Mouse (Mus musculus) heart, postnatal 0 days (tissue): ENCODE measurements at regions not wholly inside any gene's neighbourhood (a gene's known extent, or its start where the extent isn't known, plus 50 kb on each side); places are given as distances from the start of the nearest gene placed in this dataset.

Experiments used
- ATAC-seq: fragments of 200-750 bp; cut with Nextera tagmentation; 2 replicates; pipeline ENCODE4 v1.8.0; 2017; ENCODE audit warnings: low read depth, moderate number of reproducible peaks, moderate library complexity; ENCODE audit not compliant: insufficient read depth
- DNase-seq: peaks from one replicate; pipeline ENCODE4 v3.0.0-alpha.2; 2016; ENCODE audit warnings: low spot score
- H3K27ac ChIP-seq: fragments of 300-500 bp; sonication (generic); 2 replicates; pipeline ENCODE4 v1.5.1; 2014; ENCODE audit warnings: low read depth, mild to moderate bottlenecking
- H3K27me3 ChIP-seq: fragments of 300-500 bp; sonication (generic); 2 replicates; pipeline ENCODE4 v1.6.1; 2014; ENCODE audit warnings: low read length, mixed read lengths; ENCODE audit not compliant: control insufficient read depth, insufficient read depth
- H3K36me3 ChIP-seq: fragments of 300-500 bp; sonication (generic); replicated peaks from 2 replicates; pipeline ENCODE4 v1.6.1; 2014; ENCODE audit warnings: low read length, mixed read lengths; ENCODE audit not compliant: control insufficient read depth, insufficient read depth
- H3K4me1 ChIP-seq: fragments of 300-500 bp; sonication (generic); 2 replicates; pipeline ENCODE4 v1.6.1; 2014; ENCODE audit warnings: antibody characterized with exemption; ENCODE audit not compliant: control insufficient read depth, insufficient read depth
- H3K4me2 ChIP-seq: fragments of 300-500 bp; sonication (generic); 2 replicates; pipeline ENCODE4 v1.6.1; 2014; ENCODE audit warnings: low read depth, mild to moderate bottlenecking, low read length, moderate library complexity
- H3K4me3 ChIP-seq: fragments of 300-500 bp; sonication (generic); 2 replicates; pipeline ENCODE4 v1.5.1; 2014; ENCODE audit warnings: low read depth, low read length
- H3K9ac ChIP-seq: fragments of 300-500 bp; sonication (generic); replicated peaks from 2 replicates; pipeline ENCODE4 v1.6.1; 2014; ENCODE audit warnings: low read depth, low read length, mixed read lengths
- H3K9me3 ChIP-seq: fragments of 300-500 bp; sonication (generic); replicated peaks from 2 replicates; pipeline ENCODE4 v1.6.1; 2016; ENCODE audit warnings: low read length; ENCODE audit not compliant: control insufficient read depth
- CTCF ChIP-seq: IDR thresholded peaks from 2 replicates; pipeline ENCODE4 v1.5.1; 2016; ENCODE audit warnings: antibody characterized with exemption, control low read depth, low read depth
- EP300 ChIP-seq: IDR thresholded peaks from 2 replicates; pipeline ENCODE4 v1.6.1; 2016; ENCODE audit warnings: antibody characterized with exemption, low read depth
- WGBS: fragments of 180-500 bp; shearing (Covaris S2); extraction: QIAGEN DNeasy Blood & Tissue Kit; methylation state at CpG from one replicate; pipeline ENCODE4 v1.1.7; 2014; 5-methylcytosine and 5-hydroxymethylcytosine counted together

DNA sequence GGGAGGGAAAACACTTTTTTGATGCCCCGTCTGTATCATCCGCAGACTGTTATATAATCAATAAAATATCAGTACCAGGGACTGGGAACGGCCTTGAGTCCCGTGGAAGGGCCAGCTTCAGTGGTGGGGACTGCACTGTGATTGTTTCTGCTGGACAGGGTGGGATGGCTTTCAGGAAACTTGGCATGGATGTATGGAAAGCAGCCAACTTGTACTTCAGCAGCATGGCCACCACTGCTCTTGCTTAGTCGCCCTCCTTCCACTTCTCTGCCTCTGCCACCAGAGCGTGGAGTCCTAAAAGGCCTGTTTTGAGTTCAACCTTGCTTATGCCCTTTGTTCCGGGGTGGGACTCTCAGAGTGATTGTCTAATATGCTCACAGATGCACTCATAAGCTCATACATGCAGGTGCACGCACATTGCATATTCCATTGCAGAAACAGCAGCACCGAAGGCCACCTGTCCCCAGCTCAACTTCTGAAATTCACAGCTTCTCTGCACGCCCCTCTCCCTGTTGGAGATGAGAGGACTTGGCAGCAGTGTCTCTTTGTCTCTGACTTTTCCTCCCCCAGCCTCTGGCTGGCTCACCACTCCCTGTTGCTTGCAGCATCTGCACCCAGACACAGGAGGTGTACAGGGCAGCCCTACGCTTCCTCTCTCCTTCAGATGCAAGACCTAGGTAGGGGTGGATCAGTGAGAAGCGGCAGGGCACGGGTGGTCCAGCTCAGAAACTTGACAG lies 91.0 kb upstream of the Grik3 start:
- H3K4me3 ChIP-seq, result no peak overlapping the region
- DNase-seq, result no peak
- H3K4me1 ChIP-seq, result no peaks in the 10 kb centered on the region
- H3K4me2 ChIP-seq, result no peak overlapping the region
- H3K9me3 ChIP-seq, result no peaks in the 10 kb centered on the region
- H3K27ac ChIP-seq, result no peak overlapping the region
- ATAC-seq, result no peak
- no peak overlapping the region for H3K9ac ChIP-seq
- no peaks in the 10 kb centered on the region for H3K27me3 ChIP-seq
- no peaks in the 10 kb centered on the region for H3K36me3 ChIP-seq
- TF ChIP-seq EP300 (no peak), CTCF (no peak)
- 75% methylated on average over 13 of the region's 13 CpGs for WGBS

DNA sequence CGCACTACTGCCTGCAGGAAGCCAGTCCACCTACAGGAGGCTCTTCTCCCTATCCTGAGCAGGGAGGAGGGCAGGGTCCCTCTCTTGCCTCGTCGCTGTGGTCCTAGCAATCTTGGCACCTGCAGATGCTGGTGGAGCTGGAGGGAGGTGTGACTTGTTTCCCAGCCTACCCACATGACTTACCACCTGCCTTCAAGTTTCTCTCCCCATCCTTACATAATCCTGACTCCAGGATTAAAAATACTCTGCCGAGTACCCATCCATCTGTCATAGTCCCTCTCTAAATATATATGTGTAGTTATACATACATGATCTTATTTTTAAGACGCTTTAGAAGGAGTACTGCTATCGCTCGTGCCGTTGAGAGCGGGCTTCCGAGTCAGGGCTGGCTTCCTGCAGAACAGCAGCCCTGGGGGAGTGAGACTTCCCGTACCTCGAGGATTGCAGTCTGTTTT lies 93.5 kb upstream of the Grik3 start:
- H3K27ac ChIP-seq, result no peak overlapping the region
- ATAC-seq (no peak), DNase-seq (no peak)
- H3K9me3 ChIP-seq, result no peaks in the 10 kb centered on the region
- no peaks in the 10 kb centered on the region for H3K36me3 ChIP-seq
- TF ChIP-seq EP300, result no peak
- TF ChIP-seq CTCF, result no peak
- H3K9ac ChIP-seq, result no peak overlapping the region
- no peaks in the 10 kb centered on the region for H3K27me3 ChIP-seq
- H3K4me3 ChIP-seq, result no peak overlapping the region
- 51% methylated on average over 12 of the region's 12 CpGs for WGBS
- H3K4me1 ChIP-seq, result no peaks in the 10 kb centered on the region
- H3K4me2 ChIP-seq, result no peak overlapping the region

DNA sequence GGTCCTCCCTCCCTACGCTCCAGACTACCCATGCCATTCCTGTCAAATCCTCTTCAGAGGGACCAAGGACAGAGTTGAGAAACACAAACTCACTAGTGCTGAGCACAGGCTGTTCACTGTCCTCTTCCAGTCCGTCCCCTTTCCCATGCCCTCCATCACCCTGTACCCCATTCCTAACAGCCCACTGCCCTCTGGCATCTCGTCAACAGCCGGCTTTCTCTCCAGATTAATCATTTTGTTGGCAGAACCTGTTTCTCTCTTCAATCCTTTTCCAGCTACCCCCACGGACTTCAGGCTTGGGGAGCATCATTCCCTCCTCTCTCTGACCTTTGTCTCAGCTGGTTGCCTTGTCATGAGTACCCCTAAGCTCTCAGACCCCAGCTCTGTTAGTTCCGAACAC lies 99.2 kb upstream of the Grik3 start:
- 60% methylated on average over 6 of the region's 6 CpGs for WGBS
- TF ChIP-seq EP300, result no peak
- no peak for TF ChIP-seq CTCF
- H3K4me1 ChIP-seq, result no peaks in the 10 kb centered on the region
- no peaks in the 10 kb centered on the region for H3K9me3 ChIP-seq
- H3K27ac ChIP-seq, result no peak overlapping the region
- no peaks in the 10 kb centered on the region for H3K27me3 ChIP-seq
- no peak overlapping the region for H3K4me2 ChIP-seq
- no peaks in the 10 kb centered on the region for H3K36me3 ChIP-seq
- DNase-seq (no peak), ATAC-seq (no peak)
- no peak overlapping the region for H3K9ac ChIP-seq
- no peak overlapping the region for H3K4me3 ChIP-seq

DNA sequence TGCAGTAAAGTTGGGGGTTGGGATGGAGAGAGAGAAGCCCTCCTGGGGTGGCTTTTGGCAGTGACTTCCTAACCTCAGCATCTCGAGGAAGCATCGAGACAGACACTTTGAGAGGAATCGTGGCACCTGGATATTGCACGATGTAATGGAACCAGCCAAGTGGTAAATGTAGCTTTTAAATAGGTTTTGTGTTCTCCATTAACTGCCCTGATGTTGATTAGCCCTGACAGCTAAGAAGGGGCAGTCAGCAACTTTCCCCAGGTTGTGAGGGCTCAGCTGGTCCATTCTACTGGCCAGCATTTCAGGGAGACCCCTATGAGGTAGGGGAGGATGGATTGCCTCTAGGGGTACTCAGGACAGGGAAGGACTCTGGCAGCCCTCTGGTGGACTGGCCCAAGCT lies 104.7 kb upstream of the Grik3 start:
- DNase-seq, result no peak
- Histone ChIP-seq H3K9me3 (no peaks in the 10 kb centered on the region), H3K27ac (no peak overlapping the region), H3K36me3 (no peaks in the 10 kb centered on the region), H3K9ac (no peak overlapping the region), H3K27me3 (no peaks in the 10 kb centered on the region), H3K4me3 (no peak overlapping the region), H3K4me2 (no peak overlapping the region), H3K4me1 (no peaks in the 10 kb centered on the region)
- TF ChIP-seq EP300 (no peak), CTCF (no peak)
- 53% methylated on average over 4 of the region's 4 CpGs for WGBS
- ATAC-seq, result no peak

DNA sequence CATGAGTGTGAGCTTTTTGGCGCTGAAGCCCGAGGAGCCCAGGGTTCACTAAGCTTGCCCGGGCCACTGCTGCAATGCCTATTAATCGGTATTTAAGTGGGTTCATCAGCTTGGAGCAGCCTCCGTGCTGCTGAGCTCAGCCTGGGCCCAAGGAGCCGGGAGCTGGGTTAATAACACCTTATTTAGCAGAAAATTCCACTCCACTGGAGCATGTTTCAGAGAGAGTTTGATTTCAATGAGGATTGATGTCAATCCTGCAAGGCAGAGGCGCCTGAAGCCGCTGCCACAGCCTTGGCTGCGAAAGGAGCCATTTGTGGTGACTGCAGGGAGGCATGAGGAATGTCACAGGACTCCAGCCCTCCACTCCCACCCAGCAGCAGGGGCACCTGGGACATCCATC lies 126.5 kb upstream of the Grik3 start:
- H3K27me3 ChIP-seq, result no peaks in the 10 kb centered on the region
- ATAC-seq (no peak), DNase-seq (no peak)
- no peaks in the 10 kb centered on the region for H3K36me3 ChIP-seq
- TF ChIP-seq EP300, result no peak
- no peak for TF ChIP-seq CTCF
- no peak overlapping the region for H3K9ac ChIP-seq
- H3K27ac ChIP-seq, result no peak overlapping the region
- no peaks in the 10 kb centered on the region for H3K9me3 ChIP-seq
- 43% methylated on average over 9 of the region's 9 CpGs for WGBS
- H3K4me2 ChIP-seq, result no peak overlapping the region
- no peak overlapping the region for H3K4me3 ChIP-seq
- no peaks in the 10 kb centered on the region for H3K4me1 ChIP-seq
